Mouse (Mus musculus): ENCODE data around the gene Actn1. TPM values are rescaled to one million over a fixed set of nuclear protein-coding genes. Genes with fewer than 3 reads are reported as not detected.

The Actn1 gene
- total and polyA plus RNA-seq, 2 experiments from 2014 or later, result 15.7 to 85.3 TPM

DNA sequence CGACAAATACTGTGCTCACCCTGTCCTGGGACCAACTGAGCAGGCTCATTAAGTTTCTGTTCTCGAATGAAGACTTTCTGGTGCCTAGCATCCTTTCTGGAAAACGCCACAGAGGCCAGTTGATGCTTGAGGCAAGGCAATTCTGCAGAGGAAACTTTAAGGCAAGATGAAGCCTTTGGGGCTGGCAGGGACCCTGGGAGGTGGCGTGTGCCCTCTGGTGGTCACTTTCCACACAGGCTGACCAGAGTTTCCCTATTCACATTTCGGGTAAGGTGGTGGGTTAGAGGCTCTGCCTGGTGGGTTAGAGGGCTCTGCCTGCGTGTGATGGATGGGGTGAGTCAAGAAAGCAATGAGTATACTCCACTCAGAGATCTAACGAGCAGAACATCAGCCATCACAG lies 118.7 kb downstream of the Actn1 start:
- Histone ChIP-seq H3K9me3 (replicated peaks; ENCODE audit: control insufficient read depth, low read length) (no peaks in the 10 kb centered on the region), H3K9ac (replicated peaks; ENCODE audit: low read depth, low read length) (no peak overlapping the region), H3K36me3 (replicated peaks; ENCODE audit: control insufficient read depth, insufficient read depth, low read length) (no peaks in the 10 kb centered on the region), H3K4me3 (ENCODE audit: low read depth, low read length) (no peak overlapping the region), H3K27me3 (ENCODE audit: control insufficient read depth, insufficient read depth, low read length) (no peaks in the 10 kb centered on the region), H3K4me1 (ENCODE audit: control insufficient read depth, insufficient read depth) (0 out of 2 replicates have a peak, but pooled peaks cover 13% of the 10 kb centered on the region), H3K27ac (ENCODE audit: low read depth) (no peak overlapping the region), H3K4me2 (ENCODE audit: low read depth, low read length) (no peak overlapping the region)
- DNase-seq (ENCODE audit: low spot score) (peak; percentile 50), ATAC-seq (ENCODE audit: insufficient read depth, low read depth) (peak; percentile 49; the same call in 1 of the 2 replicates)
- TF ChIP-seq CTCF (IDR thresholded peaks at IDR 0.05; ENCODE audit: low read depth), result peak; percentile 95
- no peak for TF ChIP-seq EP300 (IDR thresholded peaks at IDR 0.05; ENCODE audit: low read depth)
- 17% methylated on average over 7 of the region's 7 CpGs for WGBS

DNA sequence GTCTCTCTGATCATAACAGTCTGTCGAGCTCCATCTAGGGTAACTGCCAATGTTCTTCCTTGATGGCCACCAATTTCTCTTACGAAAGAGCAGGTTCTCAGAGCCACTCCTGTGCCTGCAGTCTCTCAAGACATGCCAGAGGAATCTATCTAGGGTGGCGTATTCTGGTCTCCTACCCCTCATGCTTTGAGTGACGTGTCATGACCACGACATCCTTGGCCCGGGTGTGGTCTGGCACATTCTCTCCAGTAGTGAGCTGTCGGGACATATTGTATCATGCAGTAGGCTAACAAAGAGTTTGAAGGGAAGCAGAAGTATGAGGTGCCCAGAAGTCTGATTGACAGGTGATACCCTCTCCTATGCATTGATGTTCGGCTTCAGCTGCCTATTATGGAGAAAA lies 119.2 kb downstream of the Actn1 start:
- no peak for ATAC-seq (ENCODE audit: insufficient read depth, low read depth)
- no peaks in the 10 kb centered on the region for H3K9me3 ChIP-seq (replicated peaks; ENCODE audit: control insufficient read depth, low read length)
- H3K27me3 ChIP-seq (ENCODE audit: control insufficient read depth, insufficient read depth, low read length), result no peaks in the 10 kb centered on the region
- H3K9ac ChIP-seq (replicated peaks; ENCODE audit: low read depth, low read length), result no peak overlapping the region
- H3K36me3 ChIP-seq (replicated peaks; ENCODE audit: control insufficient read depth, insufficient read depth, low read length), result no peaks in the 10 kb centered on the region
- no peak overlapping the region for H3K4me3 ChIP-seq (ENCODE audit: low read depth, low read length)
- WGBS, result 60% methylated on average over 8 of the region's 8 CpGs
- no peak for TF ChIP-seq EP300 (IDR thresholded peaks at IDR 0.05; ENCODE audit: low read depth)
- no peak for TF ChIP-seq CTCF (IDR thresholded peaks at IDR 0.05; ENCODE audit: low read depth)
- DNase-seq (ENCODE audit: low spot score), result no peak
- H3K4me1 ChIP-seq (ENCODE audit: control insufficient read depth, insufficient read depth), result 0 out of 2 replicates have a peak, but pooled peaks cover 17% of the 10 kb centered on the region
- no peak overlapping the region for H3K4me2 ChIP-seq (ENCODE audit: low read depth, low read length)
- no peak overlapping the region for H3K27ac ChIP-seq (ENCODE audit: low read depth)

DNA sequence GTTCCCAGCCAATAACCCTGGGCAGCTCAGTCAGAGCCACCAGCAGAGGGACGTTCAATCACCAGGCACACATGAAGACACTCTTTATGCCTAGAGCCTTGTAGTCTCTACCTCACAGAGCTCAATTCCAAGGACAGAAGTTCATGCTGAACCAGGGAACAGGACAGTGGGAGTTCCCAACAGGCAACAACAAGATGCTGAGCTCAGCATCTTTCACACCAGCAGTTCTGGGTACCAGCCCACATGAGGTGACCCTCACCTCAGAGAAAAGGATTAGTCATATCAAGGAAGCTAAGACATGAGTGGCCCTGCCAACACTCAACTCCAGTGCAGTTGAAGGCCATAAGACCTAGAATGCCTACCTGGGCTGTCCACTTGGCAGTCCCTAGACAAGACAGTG lies 122.4 kb downstream of the Actn1 start:
- Histone ChIP-seq H3K9me3 (replicated peaks; ENCODE audit: control insufficient read depth, low read length) (no peaks in the 10 kb centered on the region), H3K27ac (ENCODE audit: low read depth) (no peak overlapping the region), H3K4me3 (ENCODE audit: low read depth, low read length) (no peak overlapping the region), H3K36me3 (replicated peaks; ENCODE audit: control insufficient read depth, insufficient read depth, low read length) (no peaks in the 10 kb centered on the region), H3K4me2 (ENCODE audit: low read depth, low read length) (no peak overlapping the region), H3K9ac (replicated peaks; ENCODE audit: low read depth, low read length) (no peak overlapping the region), H3K27me3 (ENCODE audit: control insufficient read depth, insufficient read depth, low read length) (no peaks in the 10 kb centered on the region), H3K4me1 (ENCODE audit: control insufficient read depth, insufficient read depth) (peaks cover 24% of the 10 kb centered on the region; the same call in 1 of the 2 replicates)
- ATAC-seq (ENCODE audit: insufficient read depth, low read depth) (no peak), DNase-seq (ENCODE audit: low spot score) (no peak)
- WGBS, result 71% methylated on average over 1 of the region's 1 CpGs
- TF ChIP-seq EP300 (IDR thresholded peaks at IDR 0.05; ENCODE audit: low read depth) (no peak), CTCF (IDR thresholded peaks at IDR 0.05; ENCODE audit: low read depth) (no peak)

DNA sequence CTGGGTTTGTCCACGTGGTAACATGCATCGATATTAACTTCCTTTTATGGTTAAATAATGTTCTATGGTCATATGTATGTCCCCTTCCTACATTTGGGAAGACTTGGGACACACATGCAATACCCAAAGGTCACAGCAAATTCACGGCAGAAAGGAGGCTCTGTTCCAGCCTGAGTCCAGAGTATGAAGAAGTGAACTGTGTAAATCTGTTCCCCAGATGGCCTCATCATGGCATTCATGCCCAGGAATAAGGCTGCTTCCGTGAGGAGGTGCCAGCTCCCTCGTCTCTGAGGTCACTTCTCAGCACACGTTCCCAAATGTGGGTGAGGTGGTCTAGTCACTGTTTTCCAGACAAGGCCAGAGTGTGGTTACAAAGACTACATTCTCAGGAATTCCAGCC lies 122.9 kb downstream of the Actn1 start:
- DNase-seq (ENCODE audit: low spot score), result no peak
- Histone ChIP-seq H3K27ac (ENCODE audit: low read depth) (peak overlapping the region; percentile 89), H3K36me3 (replicated peaks; ENCODE audit: control insufficient read depth, insufficient read depth, low read length) (no peaks in the 10 kb centered on the region), H3K9ac (replicated peaks; ENCODE audit: low read depth, low read length) (no peak overlapping the region), H3K4me3 (ENCODE audit: low read depth, low read length) (no peak overlapping the region), H3K4me1 (ENCODE audit: control insufficient read depth, insufficient read depth) (peaks cover 24% of the 10 kb centered on the region; the same call in 1 of the 2 replicates), H3K27me3 (ENCODE audit: control insufficient read depth, insufficient read depth, low read length) (no peaks in the 10 kb centered on the region), H3K4me2 (ENCODE audit: low read depth, low read length) (no peak overlapping the region), H3K9me3 (replicated peaks; ENCODE audit: control insufficient read depth, low read length) (no peaks in the 10 kb centered on the region)
- TF ChIP-seq CTCF (IDR thresholded peaks at IDR 0.05; ENCODE audit: low read depth) (no peak), EP300 (IDR thresholded peaks at IDR 0.05; ENCODE audit: low read depth) (no peak)
- 75% methylated on average over 6 of the region's 6 CpGs for WGBS
- no peak for ATAC-seq (ENCODE audit: insufficient read depth, low read depth)

DNA sequence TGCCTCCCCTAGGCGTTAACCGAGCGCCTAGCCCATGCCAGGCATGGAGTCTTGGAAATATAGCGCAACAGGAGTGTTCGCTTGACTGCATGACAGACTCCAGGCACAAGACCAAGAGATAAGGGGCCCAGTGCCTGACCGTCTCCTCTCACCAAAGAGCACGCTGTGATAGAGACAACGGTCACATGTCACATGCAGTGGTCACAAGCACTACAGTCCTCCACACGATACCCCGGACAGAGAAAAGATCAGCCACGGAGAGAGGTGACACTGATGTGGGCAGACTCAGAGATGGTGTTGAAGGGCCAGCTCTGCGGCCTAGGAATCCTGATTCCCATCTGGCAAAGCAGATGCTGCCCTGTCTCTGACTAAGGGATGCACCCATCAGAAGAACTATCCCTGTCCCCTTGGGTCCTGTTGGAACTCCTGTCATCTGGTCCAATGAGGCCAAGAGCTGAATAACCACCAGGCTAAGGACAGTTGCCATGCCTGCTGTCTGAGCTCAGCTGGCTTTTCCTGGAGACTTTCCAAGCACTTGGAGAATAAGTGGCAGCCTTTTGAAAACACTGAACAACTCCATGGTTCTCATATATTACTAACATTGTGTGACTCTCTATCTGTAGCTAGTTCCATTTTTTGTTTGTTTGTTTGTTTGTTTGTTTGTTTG lies 123.8 kb downstream of the Actn1 start:
- Histone ChIP-seq H3K36me3 (replicated peaks; ENCODE audit: control insufficient read depth, insufficient read depth, low read length) (no peaks in the 10 kb centered on the region), H3K27me3 (ENCODE audit: control insufficient read depth, insufficient read depth, low read length) (no peaks in the 10 kb centered on the region), H3K9me3 (replicated peaks; ENCODE audit: control insufficient read depth, low read length) (no peaks in the 10 kb centered on the region), H3K27ac (ENCODE audit: low read depth) (peak overlapping the region; percentile 89), H3K4me2 (ENCODE audit: low read depth, low read length) (no peak overlapping the region), H3K9ac (replicated peaks; ENCODE audit: low read depth, low read length) (no peak overlapping the region), H3K4me3 (ENCODE audit: low read depth, low read length) (no peak overlapping the region), H3K4me1 (ENCODE audit: control insufficient read depth, insufficient read depth) (peaks cover 32% of the 10 kb centered on the region)
- TF ChIP-seq CTCF (IDR thresholded peaks at IDR 0.05; ENCODE audit: low read depth) (no peak), EP300 (IDR thresholded peaks at IDR 0.05; ENCODE audit: low read depth) (peak; percentile 92)
- ATAC-seq (ENCODE audit: insufficient read depth, low read depth) (peak; percentile 80), DNase-seq (ENCODE audit: low spot score) (peak; percentile 87)
- 15% methylated on average over 12 of the region's 12 CpGs for WGBS

DNA sequence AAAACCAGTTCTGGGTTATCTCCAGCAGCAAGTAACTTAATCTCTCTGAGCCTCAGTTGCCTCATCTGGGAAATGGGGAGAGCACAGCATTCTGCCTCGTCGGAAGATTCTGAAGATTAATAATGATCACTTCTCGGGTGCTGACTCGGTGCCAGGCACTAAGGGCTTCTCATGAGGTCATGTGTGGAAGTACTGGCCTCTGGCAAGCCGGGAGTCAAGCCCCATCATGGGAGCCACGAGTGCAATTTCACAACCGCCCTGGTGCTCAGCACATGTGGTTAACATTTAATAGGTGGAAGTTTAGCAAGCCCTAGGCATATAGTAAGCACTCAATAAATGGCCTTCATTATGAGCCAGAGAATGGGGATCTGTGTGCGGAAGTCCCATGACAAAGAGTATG lies 125.0 kb downstream of the Actn1 start:
- no peak overlapping the region for H3K4me2 ChIP-seq (ENCODE audit: low read depth, low read length)
- no peaks in the 10 kb centered on the region for H3K36me3 ChIP-seq (replicated peaks; ENCODE audit: control insufficient read depth, insufficient read depth, low read length)
- no peak for DNase-seq (ENCODE audit: low spot score)
- ATAC-seq (ENCODE audit: insufficient read depth, low read depth), result no peak
- H3K9me3 ChIP-seq (replicated peaks; ENCODE audit: control insufficient read depth, low read length), result no peaks in the 10 kb centered on the region
- peaks cover 43% of the 10 kb centered on the region for H3K4me1 ChIP-seq (ENCODE audit: control insufficient read depth, insufficient read depth)
- H3K27me3 ChIP-seq (ENCODE audit: control insufficient read depth, insufficient read depth, low read length), result no peaks in the 10 kb centered on the region
- no peak overlapping the region for H3K4me3 ChIP-seq (ENCODE audit: low read depth, low read length)
- WGBS, result 90% methylated on average over 8 of the region's 8 CpGs
- H3K27ac ChIP-seq (ENCODE audit: low read depth), result 0 out of 2 replicates have a peak overlapping the region, but pooled peaks have one; percentile 89
- H3K9ac ChIP-seq (replicated peaks; ENCODE audit: low read depth, low read length), result no peak overlapping the region
- no peak for TF ChIP-seq CTCF (IDR thresholded peaks at IDR 0.05; ENCODE audit: low read depth)

Data from heart, postnatal 0 days (tissue).